Mouse (Mus musculus): ENCODE results near the gene Gm3893.
"Not testable (repeated sequence)": the region's sequence is repeated elsewhere in the genome, so short reads cannot be mapped to it uniquely, and the experiment has no call there.

Gm3893 gene

DNA sequence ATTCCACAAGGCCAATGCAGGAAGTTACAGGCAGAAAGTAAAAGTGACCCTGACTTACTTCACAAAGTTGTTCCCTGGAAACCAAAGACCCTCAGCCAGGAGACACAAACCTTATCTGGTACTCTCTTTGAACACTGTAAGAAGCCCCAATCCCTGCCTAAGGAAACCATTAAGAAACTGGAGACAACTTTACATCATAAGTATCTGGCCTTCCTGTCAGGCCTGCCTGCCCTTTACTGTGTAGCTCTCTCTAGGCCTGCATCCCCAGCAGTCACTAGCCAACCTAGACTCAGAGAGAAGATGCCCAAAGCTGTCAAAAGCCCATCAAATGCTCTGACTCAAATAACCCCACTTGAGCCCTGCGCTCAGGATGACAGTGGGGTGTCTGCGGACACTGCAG, at the start of gene Gm3893:
Gene Gm3893, plus strand, starts transcription at position 301 of the 400 bp plus-strand sequence.
- ATAC-seq (ENCODE audit: low TSS enrichment), result not testable (repeated sequence)

DNA sequence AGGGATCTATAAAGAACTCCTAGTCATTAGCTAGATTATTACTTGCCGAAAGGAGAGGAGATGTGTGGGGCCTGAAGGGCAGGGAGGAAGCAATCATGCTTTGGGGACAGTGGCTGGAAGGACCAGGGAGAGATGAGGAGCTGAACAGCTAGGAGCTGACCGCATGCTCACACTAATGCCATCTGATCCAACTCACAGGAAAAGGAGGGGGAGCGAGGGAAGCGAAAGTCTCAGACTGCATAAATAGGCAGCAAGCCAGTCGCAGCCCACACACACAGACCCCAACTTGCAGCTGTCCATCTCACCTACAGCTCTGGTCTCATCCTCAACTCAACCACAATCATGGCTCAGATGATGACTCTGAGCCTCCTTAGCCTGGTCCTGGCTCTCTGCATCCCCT, 23.5 kb downstream of the Gm3893 start, which contains the start of gene Gm13304:
Gene Gm13304, plus strand, starts transcription at position 301 of the 400 bp plus-strand sequence.
- ATAC-seq (ENCODE audit: low TSS enrichment), result not testable (repeated sequence)
